Mouse (Mus musculus) kidney, adult 2 months (tissue): Measurements from ENCODE around the gene Znrf2. TPM values are rescaled to one million over a fixed set of nuclear protein-coding genes. Genes with fewer than 3 reads are reported as not detected.

Experiments used
- DNase-seq: peaks from one replicate; pipeline ENCODE4 v3.0.0; 2021
- H3K27ac ChIP-seq: fragments of 200-500 bp; 2 replicates; pipeline ENCODE4 v1.5.1; 2012; ENCODE audit warnings: low read depth, low read length, control low read depth, inconsistent platforms; ENCODE audit not compliant: insufficient read depth
- H3K27me3 ChIP-seq: fragments of 200-500 bp; replicated peaks from 2 replicates; pipeline ENCODE4 v1.6.1; 2012; ENCODE audit warnings: mild to moderate bottlenecking, moderate library complexity, low read length, inconsistent platforms; ENCODE audit not compliant: control insufficient read depth, insufficient read depth
- H3K36me3 ChIP-seq: fragments of 200-500 bp; 2 replicates; pipeline ENCODE4 v1.6.1; 2012; ENCODE audit warnings: mild to moderate bottlenecking, moderate library complexity, low read length, inconsistent platforms; ENCODE audit not compliant: control insufficient read depth, insufficient read depth
- H3K4me1 ChIP-seq: fragments of 200-500 bp; 2 replicates; pipeline ENCODE4 v1.6.1; 2011; ENCODE audit warnings: low read length; ENCODE audit not compliant: control insufficient read depth, insufficient read depth
- H3K4me3 ChIP-seq: fragments of 200-500 bp; 2 replicates; pipeline ENCODE4 v1.5.1; 2011; ENCODE audit warnings: mild to moderate bottlenecking, low read depth, low read length, control low read depth; ENCODE audit not compliant: insufficient read depth
- CTCF ChIP-seq: fragments of 200-500 bp; conservative IDR thresholded peaks from 2 replicates; pipeline ENCODE4 v1.5.1; 2011; ENCODE audit warnings: low read depth, mild to moderate bottlenecking, control low read depth, low read length, moderate library complexity, mixed read lengths; ENCODE audit not compliant: insufficient read depth, insufficient read length
- POLR2A ChIP-seq: fragments of 200-500 bp; IDR thresholded peaks from one replicate; pipeline ENCODE4 v1.6.1; 2011; ENCODE audit warnings: low read depth, low read length, control low read depth
- WGBS: fragments of 180-500 bp; shearing (Covaris S2); methylation state at CpG from one replicate; pipeline ENCODE4 v1.1.7; 2018; 5-methylcytosine and 5-hydroxymethylcytosine counted together
- polyA plus RNA-seq: library from polyadenylated mRNA; depleted of rRNA; stranded (reverse); fragments of >200 nt; gene quantifications from 2 replicates; pipeline ENCODE4 v1.2.3, GENCODE M21; 2012

The Znrf2 gene
- polyA plus RNA-seq, 1 experiment, result 18.1 TPM

- TF ChIP-seq CTCF, result no peak
- no peak for TF ChIP-seq POLR2A
- Histone ChIP-seq H3K4me1 (no peaks in the 10 kb centered on the region), H3K36me3 (no peaks in the 10 kb centered on the region), H3K27me3 (no peaks in the 10 kb centered on the region), H3K4me3 (no peak overlapping the region), H3K27ac (no peak overlapping the region)
- 76% methylated on average over 2 of the region's 2 CpGs for WGBS
- DNase-seq, result no peak
These were observed 83.5 kb downstream of the Znrf2 start for GRCm38 (mm10) chr6:54900256-54900655.

- Histone ChIP-seq H3K4me1 (no peaks in the 10 kb centered on the region), H3K4me3 (no peak overlapping the region), H3K27me3 (no peaks in the 10 kb centered on the region), H3K36me3 (no peaks in the 10 kb centered on the region), H3K27ac (no peak overlapping the region)
- no peak for DNase-seq
- no peak for TF ChIP-seq POLR2A
- TF ChIP-seq CTCF, result no peak
- 86% methylated on average over 2 of the region's 2 CpGs for WGBS
These were observed 85.8 kb downstream of the Znrf2 start for GRCm38 (mm10) chr6:54902547-54902946.

- Histone ChIP-seq H3K4me3 (no peak overlapping the region), H3K27ac (no peak overlapping the region), H3K36me3 (no peaks in the 10 kb centered on the region), H3K4me1 (no peaks in the 10 kb centered on the region), H3K27me3 (no peaks in the 10 kb centered on the region)
- no peak for DNase-seq
- WGBS, result 77% methylated on average over 10 of the region's 10 CpGs
- TF ChIP-seq POLR2A (no peak), CTCF (no peak)
These were observed 89.6 kb downstream of the Znrf2 start for GRCm38 (mm10) chr6:54906053-54907040.

GRCm38 (mm10) chr6:54914977-54915376 lies 98.3 kb downstream of the Znrf2 start:
- Histone ChIP-seq H3K27me3 (no peaks in the 10 kb centered on the region), H3K4me3 (no peak overlapping the region), H3K4me1 (no peaks in the 10 kb centered on the region), H3K27ac (no peak overlapping the region), H3K36me3 (no peaks in the 10 kb centered on the region)
- DNase-seq, result no peak
- WGBS, result 86% methylated on average over 4 of the region's 4 CpGs
- TF ChIP-seq CTCF (no peak), POLR2A (no peak)

GRCm38 (mm10) chr6:54916163-54916562 lies 99.4 kb downstream of the Znrf2 start:
- DNase-seq, result no peak
- Histone ChIP-seq H3K27ac (no peak overlapping the region), H3K27me3 (no peaks in the 10 kb centered on the region), H3K36me3 (no peaks in the 10 kb centered on the region), H3K4me1 (no peaks in the 10 kb centered on the region), H3K4me3 (no peak overlapping the region)
- no peak for TF ChIP-seq CTCF
- no peak for TF ChIP-seq POLR2A
- 61% methylated on average over 4 of the region's 4 CpGs for WGBS

GRCm38 (mm10) chr6:54916941-54917340 lies 100.2 kb downstream of the Znrf2 start:
- H3K27ac ChIP-seq, result no peak overlapping the region
- no peak for DNase-seq
- WGBS, result 77% methylated on average over 4 of the region's 4 CpGs
- H3K27me3 ChIP-seq, result no peaks in the 10 kb centered on the region
- no peaks in the 10 kb centered on the region for H3K4me1 ChIP-seq
- TF ChIP-seq POLR2A, result no peak
- TF ChIP-seq CTCF, result no peak
- H3K4me3 ChIP-seq, result no peak overlapping the region
- H3K36me3 ChIP-seq, result no peaks in the 10 kb centered on the region

GRCm38 (mm10) chr6:54917523-54917922 lies 100.8 kb downstream of the Znrf2 start:
- TF ChIP-seq POLR2A (no peak), CTCF (peak; percentile 88)

More at GRCm38 (mm10) chr6:54917523-54917922, 100.8 kb downstream of the Znrf2 start:
- WGBS, result 30% methylated on average over 4 of the region's 4 CpGs
- Histone ChIP-seq H3K4me1 (no peaks in the 10 kb centered on the region), H3K27ac (no peak overlapping the region), H3K27me3 (no peaks in the 10 kb centered on the region), H3K4me3 (no peak overlapping the region), H3K36me3 (no peaks in the 10 kb centered on the region)
- DNase-seq, result peak; percentile 74
